Mouse (Mus musculus): ENCODE measurements at regions not wholly inside any gene's neighbourhood (a gene's known extent, or its start where the extent isn't known, plus 50 kb on each side); places are given as distances from the start of the nearest gene placed in this dataset.
A peak's percentile ranks its signal among the peaks of the same experiment; 100 is the strongest.

DNA sequence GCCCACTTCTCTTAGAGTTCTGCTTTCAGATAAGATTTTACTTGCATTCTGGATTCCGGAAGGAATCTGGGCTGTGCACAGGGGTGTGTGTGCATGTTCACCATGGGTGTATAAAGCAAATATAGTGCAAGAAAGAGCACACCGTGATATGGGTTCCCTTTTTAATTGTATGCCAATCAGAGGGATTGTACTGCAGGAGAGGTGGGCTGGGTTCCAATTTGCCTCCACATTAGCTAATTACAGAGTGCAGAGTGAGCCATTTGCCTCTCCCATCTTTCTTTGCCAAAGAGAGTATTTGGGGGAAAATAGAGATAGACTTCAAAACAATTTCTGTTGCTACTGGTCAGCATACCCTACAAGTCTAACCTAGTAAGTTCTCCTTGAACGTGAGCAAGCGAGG lies 86.4 kb upstream of the 4930583I09Rik start:
- intact Hi-C loops (cut with DNase I), result no loop called here
- no peak for DNase-seq

- no peak for DNase-seq
- intact Hi-C loops (cut with DNase I), result no loop called here
Observed at GRCm38 (mm10) chr17:64920236-64920635, 84.4 kb upstream of the 4930583I09Rik start.

- intact Hi-C loops (cut with DNase I), result loop anchor here (5.0 to 10.0 kb wide), 2 partner anchors 334 to 407 kb away; no protein-coding TSS in a partner anchor
- DNase-seq, result no peak
Observed at GRCm38 (mm10) chr17:64917830-64918229, 82.0 kb upstream of the 4930583I09Rik start.

DNA sequence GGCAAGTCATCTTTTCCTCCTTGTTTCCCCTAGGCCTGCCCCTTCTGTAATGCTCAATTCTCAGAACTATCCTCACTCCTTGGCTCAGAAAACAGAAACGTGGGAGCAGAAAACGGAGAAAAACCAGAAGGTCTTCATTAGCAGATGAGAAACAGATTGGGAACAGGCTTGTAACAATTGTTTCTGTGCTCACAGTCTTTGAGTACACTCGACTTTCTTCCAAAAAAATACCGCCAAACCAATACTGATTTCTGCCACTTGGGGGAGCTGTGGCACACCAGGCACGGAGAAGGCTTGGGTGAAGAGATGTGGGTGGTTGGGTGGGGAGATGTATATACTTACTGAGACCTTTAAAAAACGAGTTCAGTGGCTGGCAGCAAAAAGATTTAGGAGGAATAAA lies 80.8 kb upstream of the 4930583I09Rik start:
- intact Hi-C loops (cut with DNase I), result loop anchor here (5.0 to 10.0 kb wide), 2 partner anchors 336 to 408 kb away; no protein-coding TSS in a partner anchor
- DNase-seq, result peak in 1 of 2 experiments; percentile 38

GRCm38 (mm10) chr17:64915708-64916107 lies 79.8 kb upstream of the 4930583I09Rik start:
- intact Hi-C loops (cut with DNase I), result loop anchor here (5.0 to 10.0 kb wide), 2 partner anchors 337 to 409 kb away; no protein-coding TSS in a partner anchor
- no peak for DNase-seq

DNA sequence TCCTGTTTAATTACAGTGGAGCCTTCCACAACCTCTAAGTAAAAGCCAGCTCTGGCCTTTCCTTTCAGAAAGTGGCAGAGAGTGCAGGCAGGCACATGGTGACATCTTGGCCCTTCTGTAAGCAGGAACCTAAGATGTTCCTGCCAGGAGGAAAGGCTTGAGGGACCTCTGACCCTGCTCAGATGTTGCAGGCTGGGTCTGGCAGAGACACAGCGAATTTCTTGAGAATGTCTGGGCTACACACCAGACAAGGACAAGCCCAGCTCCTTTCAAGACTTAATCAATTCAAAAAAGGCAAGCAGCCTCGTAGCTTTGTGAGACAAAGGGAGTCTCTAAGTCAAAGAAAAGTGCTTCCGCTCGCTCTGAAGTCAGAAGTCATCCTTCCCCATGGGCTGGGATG lies 79.2 kb upstream of the 4930583I09Rik start:
- peak; percentile 9 to 20 for DNase-seq
- intact Hi-C loops (cut with DNase I), result loop anchor here (5.0 to 10.0 kb wide), 2 partner anchors 337 to 410 kb away; no protein-coding TSS in a partner anchor

GRCm38 (mm10) chr17:64914302-64914701 lies 78.4 kb upstream of the 4930583I09Rik start:
- DNase-seq, result no peak
- intact Hi-C loops (cut with DNase I), result loop anchor here (10.0 kb wide), 1 partner anchor 410 kb away; no protein-coding TSS in a partner anchor

- intact Hi-C loops (cut with DNase I), result no loop called here
- no peak for DNase-seq
Observed at GRCm38 (mm10) chr17:64908671-64909070, 72.8 kb upstream of the 4930583I09Rik start.

GRCm38 (mm10) chr17:64901721-64902623 lies 66.1 kb upstream of the 4930583I09Rik start:
- no peak for DNase-seq

GRCm38 (mm10) chr17:64897473-64897872 lies 61.6 kb upstream of the 4930583I09Rik start:
- DNase-seq, result no peak
- intact Hi-C loops (cut with DNase I), result no loop called here

More at GRCm38 (mm10) chr17:64901721-64902623, 66.1 kb upstream of the 4930583I09Rik start:
- intact Hi-C loops (cut with DNase I), result no loop called here

- no peak for DNase-seq
- intact Hi-C loops (cut with DNase I), result no loop called here
Observed at GRCm38 (mm10) chr17:64895886-64896285, 60.0 kb upstream of the 4930583I09Rik start.

GRCm38 (mm10) chr17:64895466-64895865 lies 59.6 kb upstream of the 4930583I09Rik start:
- intact Hi-C loops (cut with DNase I), result no loop called here
- no peak for DNase-seq

GRCm38 (mm10) chr17:64893182-64893902 lies 57.5 kb upstream of the 4930583I09Rik start:
- intact Hi-C loops (cut with DNase I), result no loop called here
- no peak for DNase-seq
